Mouse (Mus musculus): ENCODE results near the gene Cnot3. TPM values are rescaled to one million over a fixed set of nuclear protein-coding genes. Genes with fewer than 3 reads are reported as not detected.
"Not testable (repeated sequence)": the region's sequence is repeated elsewhere in the genome, so short reads cannot be mapped to it uniquely, and the experiment has no call there.

Gene Cnot3
- polyA plus RNA-seq, 1 experiment from 2014 or later, result 57.4 TPM

DNA sequence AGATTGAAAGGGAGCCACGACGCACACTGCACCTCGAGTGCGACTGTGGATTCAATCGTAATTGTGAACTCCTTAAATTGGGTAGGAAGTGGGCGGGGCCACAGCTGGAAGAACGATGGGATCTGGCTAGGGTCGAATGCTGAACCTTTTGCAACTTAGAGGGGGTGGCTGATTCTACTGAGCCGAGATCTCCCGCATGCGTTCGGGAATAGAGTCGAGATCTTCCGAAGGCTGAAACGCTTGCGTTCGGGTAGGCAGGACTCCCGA, 48.7 kb downstream of the Cnot3 start:
- peak overlapping the region; percentile 87 for H3K9ac ChIP-seq (replicated peaks; ENCODE audit: low read length)
- no peaks in the 10 kb centered on the region for H3K27me3 ChIP-seq (ENCODE audit: control insufficient read depth, insufficient read depth, low read length)
- peak overlapping the region; percentile 95 for H3K27ac ChIP-seq (replicated peaks; ENCODE audit: low read depth, low read length)
- ATAC-seq (replicated peaks; ENCODE audit: insufficient number of reproducible peaks, low FRiP score, low TSS enrichment, low read depth) (no peak; the same call in 1 of the 2 replicates), DNase-seq (ENCODE audit: low spot score) (no peak)
- H3K4me2 ChIP-seq (ENCODE audit: low read depth, low read length), result peak overlapping the region; percentile 81
- H3K36me3 ChIP-seq (replicated peaks; ENCODE audit: control insufficient read depth, insufficient read depth, low read depth, low read length), result no peaks in the 10 kb centered on the region; the same call in 1 of the 2 replicates
- under 1% methylated on average over 18 of the region's 18 CpGs for WGBS
- no peaks in the 10 kb centered on the region for H3K9me3 ChIP-seq (replicated peaks; ENCODE audit: control insufficient read depth, low read length)
- H3K4me3 ChIP-seq (ENCODE audit: low read depth, low read length), result peak overlapping the region; percentile 70
- no peaks in the 10 kb centered on the region for H3K4me1 ChIP-seq (ENCODE audit: control insufficient read depth, insufficient read depth, low read length)

- DNase-seq (ENCODE audit: low spot score), result peak; percentile 91
- WGBS, result under 1% methylated on average over 35 of the region's 55 CpGs
- peak; percentile 46 for ATAC-seq (replicated peaks; ENCODE audit: insufficient number of reproducible peaks, low FRiP score, low TSS enrichment, low read depth)
Observed at GRCm38 (mm10) chr7:3694076-3694948, 49.2 kb downstream of the Cnot3 start.

GRCm38 (mm10) chr7:3694949-3695305, 49.9 kb downstream of the Cnot3 start:
- not testable (repeated sequence) for ATAC-seq (replicated peaks; ENCODE audit: insufficient number of reproducible peaks, low FRiP score, low TSS enrichment, low read depth); H3K36me3 ChIP-seq (replicated peaks; ENCODE audit: control insufficient read depth, insufficient read depth, low read depth, low read length); H3K9me3 ChIP-seq (replicated peaks; ENCODE audit: control insufficient read depth, low read length); H3K27me3 ChIP-seq (ENCODE audit: control insufficient read depth, insufficient read depth, low read length); H3K4me1 ChIP-seq (ENCODE audit: control insufficient read depth, insufficient read depth, low read length); DNase-seq (ENCODE audit: low spot score)
- Histone ChIP-seq H3K4me2 (ENCODE audit: low read depth, low read length) (peak overlapping the region; percentile 81), H3K4me3 (ENCODE audit: low read depth, low read length) (peak overlapping the region; percentile 70), H3K27ac (replicated peaks; ENCODE audit: low read depth, low read length) (peak overlapping the region; percentile 95; the same call in 1 of the 2 replicates), H3K9ac (replicated peaks; ENCODE audit: low read length) (peak overlapping the region; percentile 75)
- WGBS, result 3% methylated on average over 9 of the region's 9 CpGs

More at GRCm38 (mm10) chr7:3694076-3694948, 49.2 kb downstream of the Cnot3 start:
- no peaks in the 10 kb centered on the region for H3K27me3 ChIP-seq (ENCODE audit: control insufficient read depth, insufficient read depth, low read length)
- H3K9ac ChIP-seq (replicated peaks; ENCODE audit: low read length), result peak overlapping the region; percentile 87
- H3K27ac ChIP-seq (replicated peaks; ENCODE audit: low read depth, low read length), result peak overlapping the region; percentile 95
- H3K9me3 ChIP-seq (replicated peaks; ENCODE audit: control insufficient read depth, low read length), result no peaks in the 10 kb centered on the region
- no peaks in the 10 kb centered on the region for H3K4me1 ChIP-seq (ENCODE audit: control insufficient read depth, insufficient read depth, low read length)
- peak overlapping the region; percentile 70 for H3K4me3 ChIP-seq (ENCODE audit: low read depth, low read length)
- H3K4me2 ChIP-seq (ENCODE audit: low read depth, low read length), result peak overlapping the region; percentile 81
- no peaks in the 10 kb centered on the region; the same call in 1 of the 2 replicates for H3K36me3 ChIP-seq (replicated peaks; ENCODE audit: control insufficient read depth, insufficient read depth, low read depth, low read length)

DNA sequence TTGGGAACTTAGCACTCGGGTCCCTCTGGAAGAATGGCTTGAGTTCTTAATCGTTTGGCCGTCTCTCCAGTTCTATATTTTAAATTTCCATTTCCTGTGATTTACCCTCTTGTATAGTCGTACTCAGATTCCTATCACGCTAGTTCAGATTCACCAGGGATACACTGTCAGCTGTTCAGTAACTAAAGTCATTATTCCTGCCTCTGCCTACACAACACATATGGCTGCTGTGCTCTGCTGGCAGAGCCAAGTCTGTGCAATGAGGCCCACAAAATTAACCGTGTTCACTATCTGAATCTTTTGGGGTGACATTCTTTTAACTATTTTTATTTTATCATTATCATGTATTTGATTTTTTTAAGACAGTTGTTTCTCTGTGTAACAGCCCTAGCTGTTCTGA, 53.4 kb downstream of the Cnot3 start:
- Histone ChIP-seq H3K4me2 (ENCODE audit: low read depth, low read length) (no peak overlapping the region), H3K9me3 (replicated peaks; ENCODE audit: control insufficient read depth, low read length) (no peaks in the 10 kb centered on the region), H3K27ac (replicated peaks; ENCODE audit: low read depth, low read length) (no peak overlapping the region), H3K36me3 (replicated peaks; ENCODE audit: control insufficient read depth, insufficient read depth, low read depth, low read length) (no peaks in the 10 kb centered on the region; the same call in none of the 2 replicates), H3K4me1 (ENCODE audit: control insufficient read depth, insufficient read depth, low read length) (no peaks in the 10 kb centered on the region), H3K9ac (replicated peaks; ENCODE audit: low read length) (no peak overlapping the region), H3K4me3 (ENCODE audit: low read depth, low read length) (no peak overlapping the region), H3K27me3 (ENCODE audit: control insufficient read depth, insufficient read depth, low read length) (no peaks in the 10 kb centered on the region)
- ATAC-seq (replicated peaks; ENCODE audit: insufficient number of reproducible peaks, low FRiP score, low TSS enrichment, low read depth) (no peak), DNase-seq (ENCODE audit: low spot score) (no peak)
- WGBS, result 95% methylated on average over 6 of the region's 6 CpGs

DNA sequence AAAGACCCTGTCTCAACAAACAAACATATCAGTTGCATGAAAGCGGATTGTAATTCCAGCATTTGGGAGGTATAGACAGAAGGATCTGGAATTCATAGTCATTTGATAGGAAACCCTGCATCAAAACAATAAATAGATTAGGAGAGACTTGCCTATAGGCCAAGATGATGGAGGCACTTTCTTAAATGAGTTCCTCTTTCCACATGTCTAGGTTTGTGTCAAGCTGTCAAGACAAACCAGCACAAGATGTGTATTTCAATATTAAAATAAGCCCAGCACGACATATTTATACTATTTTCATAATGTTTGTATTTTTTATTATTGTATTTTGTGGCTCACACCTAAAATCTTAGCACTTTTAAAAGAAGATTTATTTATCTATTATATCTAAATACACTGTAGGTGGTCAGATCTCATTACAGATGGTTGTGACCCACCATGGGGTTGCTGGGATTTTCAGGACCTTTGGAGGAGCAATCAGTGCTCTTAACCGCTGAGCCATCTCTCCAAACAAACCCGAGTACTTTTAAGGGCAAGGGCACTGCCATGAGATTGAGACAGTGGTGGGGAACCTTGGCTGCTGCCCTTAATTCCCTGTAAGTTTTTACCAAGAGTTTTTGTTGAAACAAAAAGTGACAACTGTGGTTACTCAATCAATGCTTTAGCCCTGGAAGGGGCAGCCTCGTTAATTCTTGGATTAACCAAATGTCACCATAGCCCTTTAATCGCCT, 58.2 kb downstream of the Cnot3 start:
- Histone ChIP-seq H3K36me3 (replicated peaks; ENCODE audit: control insufficient read depth, insufficient read depth, low read depth, low read length) (peaks cover 4% of the 10 kb centered on the region), H3K9ac (replicated peaks; ENCODE audit: low read length) (peak overlapping the region; percentile 70), H3K4me3 (ENCODE audit: low read depth, low read length) (peak overlapping the region; percentile 62), H3K9me3 (replicated peaks; ENCODE audit: control insufficient read depth, low read length) (no peaks in the 10 kb centered on the region), H3K4me1 (ENCODE audit: control insufficient read depth, insufficient read depth, low read length) (peaks cover 4% of the 10 kb centered on the region; the same call in 1 of the 2 replicates), H3K27me3 (ENCODE audit: control insufficient read depth, insufficient read depth, low read length) (no peaks in the 10 kb centered on the region), H3K4me2 (ENCODE audit: low read depth, low read length) (peak overlapping the region; percentile 37), H3K27ac (replicated peaks; ENCODE audit: low read depth, low read length) (0 out of 2 replicates have a peak overlapping the region, but pooled peaks have one; percentile 53)
- 19% methylated on average over 6 of the region's 6 CpGs for whole genome bisulfite sequencing
- ATAC-seq (replicated peaks; ENCODE audit: insufficient number of reproducible peaks, low FRiP score, low TSS enrichment, low read depth) (peak; percentile 45), DNase-seq (ENCODE audit: low spot score) (no peak)

DNA sequence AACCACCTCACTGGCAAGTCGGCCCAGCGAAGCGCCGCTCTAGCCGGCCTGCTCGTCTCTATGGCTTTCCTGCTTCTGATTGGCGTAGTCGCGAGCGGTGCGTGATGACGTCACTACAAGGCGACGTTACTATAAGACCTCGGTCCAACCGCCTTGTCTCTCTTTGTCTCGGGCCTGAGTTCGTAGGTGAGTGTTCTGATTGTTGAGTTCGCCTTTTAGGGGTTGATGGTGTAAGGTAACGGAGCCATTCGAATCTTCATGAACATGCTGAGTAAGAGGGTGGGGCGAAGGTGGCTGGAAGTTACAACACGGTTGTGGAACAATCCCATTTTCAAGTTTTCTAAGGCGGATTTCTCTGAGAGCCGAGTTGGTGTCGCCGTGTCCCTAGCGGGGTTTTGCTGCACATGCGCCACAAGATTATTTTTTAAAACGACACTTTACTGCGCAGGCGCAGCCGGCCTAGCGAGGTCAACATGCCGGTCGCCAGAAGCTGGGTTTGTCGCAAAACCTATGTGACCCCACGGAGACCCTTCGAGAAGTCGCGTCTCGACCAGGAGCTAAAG, 58.9 kb downstream of the Cnot3 start, which contains the start of gene Rps9:
TSS of gene Rps9 (plus strand) at position 115 of the 563 bp plus-strand sequence.
- Histone ChIP-seq H3K4me2 (ENCODE audit: low read depth, low read length) (peak within 1 kb of the TSS; percentile 83), H3K36me3 (replicated peaks; ENCODE audit: control insufficient read depth, insufficient read depth, low read depth, low read length) (peaks cover 4% of the 10 kb centered on the region), H3K4me1 (ENCODE audit: control insufficient read depth, insufficient read depth, low read length) (peaks cover 4% of the 10 kb centered on the region; the same call in 1 of the 2 replicates), H3K27ac (replicated peaks; ENCODE audit: low read depth, low read length) (peak within 1 kb of the TSS; percentile 53), H3K9me3 (replicated peaks; ENCODE audit: control insufficient read depth, low read length) (no peaks in the 10 kb centered on the region), H3K4me3 (ENCODE audit: low read depth, low read length) (peak within 1 kb of the TSS; percentile 62), H3K9ac (replicated peaks; ENCODE audit: low read length) (peak within 1 kb of the TSS; percentile 70), H3K27me3 (ENCODE audit: control insufficient read depth, insufficient read depth, low read length) (no peaks in the 10 kb centered on the region)
- DNase-seq (ENCODE audit: low spot score), result peak; percentile 98
- peak; percentile 87 for ATAC-seq (replicated peaks; ENCODE audit: insufficient number of reproducible peaks, low FRiP score, low TSS enrichment, low read depth)
- under 1% methylated on average over 42 of the region's 42 CpGs for WGBS

- Histone ChIP-seq H3K27ac (replicated peaks; ENCODE audit: low read depth, low read length) (peak overlapping the region; percentile 53), H3K4me1 (ENCODE audit: control insufficient read depth, insufficient read depth, low read length) (peaks cover 4% of the 10 kb centered on the region; the same call in 1 of the 2 replicates), H3K9ac (replicated peaks; ENCODE audit: low read length) (peak overlapping the region; percentile 70), H3K27me3 (ENCODE audit: control insufficient read depth, insufficient read depth, low read length) (no peaks in the 10 kb centered on the region), H3K36me3 (replicated peaks; ENCODE audit: control insufficient read depth, insufficient read depth, low read depth, low read length) (peaks cover 4% of the 10 kb centered on the region), H3K4me3 (ENCODE audit: low read depth, low read length) (peak overlapping the region; percentile 62), H3K4me2 (ENCODE audit: low read depth, low read length) (peak overlapping the region; percentile 83), H3K9me3 (replicated peaks; ENCODE audit: control insufficient read depth, low read length) (no peaks in the 10 kb centered on the region)
- peak; percentile 31; the same call in 1 of the 2 replicates for ATAC-seq (replicated peaks; ENCODE audit: insufficient number of reproducible peaks, low FRiP score, low TSS enrichment, low read depth)
- WGBS, result 1% methylated on average over 20 of the region's 20 CpGs
- DNase-seq (ENCODE audit: low spot score), result no peak
Observed at GRCm38 (mm10) chr7:3704475-3704874, 59.4 kb downstream of the Cnot3 start.
